Mouse (Mus musculus) retina, embryonic 14.5 days (tissue): ENCODE measurements at regions not wholly inside any gene's neighbourhood (a gene's known extent, or its start where the extent isn't known, plus 50 kb on each side); places are given as distances from the start of the nearest gene placed in this dataset.

Experiments
- DNase-seq: peaks from one replicate; pipeline ENCODE4 v3.0.0-alpha.2; 2015; ENCODE audit warnings: low spot score

DNA sequence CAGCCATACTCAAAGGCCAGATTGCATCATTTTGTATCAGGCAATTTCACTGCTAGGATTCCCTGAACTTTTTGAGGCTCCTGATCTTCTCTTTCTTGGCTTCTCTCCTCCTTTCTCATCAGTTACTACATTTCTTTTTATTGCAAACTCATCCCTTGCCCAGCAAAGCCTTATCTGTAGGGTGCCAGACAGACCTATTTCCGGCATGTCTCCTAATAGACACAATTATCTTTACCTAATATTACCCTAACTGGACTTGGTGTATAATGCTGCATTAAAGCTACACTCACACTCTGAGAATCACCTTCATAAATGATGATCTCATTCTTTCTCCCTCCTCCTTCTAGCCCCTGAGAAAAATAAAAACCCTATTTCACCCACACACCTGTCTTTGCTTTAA lies 396.3 kb upstream of the Nrg3 start:
- no peak for DNase-seq

DNA sequence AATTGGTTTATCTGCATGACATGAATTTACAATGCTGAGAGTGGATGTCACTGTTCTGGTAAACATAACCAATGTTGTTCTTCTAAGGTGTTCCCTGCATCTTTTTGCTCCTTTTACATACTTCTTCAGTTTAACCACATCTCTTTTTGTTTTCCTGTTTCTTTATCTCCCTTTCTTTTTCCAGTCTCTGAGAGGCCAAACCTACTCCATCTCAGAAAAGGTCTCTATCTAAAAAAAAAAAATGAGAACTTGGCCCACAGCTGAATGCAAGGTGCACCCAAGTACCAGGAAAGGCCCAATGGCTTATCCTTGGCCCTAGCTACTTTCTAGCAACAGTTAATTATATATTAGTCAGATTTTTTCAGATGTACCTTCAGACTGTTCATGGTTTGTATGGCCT lies 394.3 kb upstream of the Nrg3 start:
- DNase-seq = no peak

DNA sequence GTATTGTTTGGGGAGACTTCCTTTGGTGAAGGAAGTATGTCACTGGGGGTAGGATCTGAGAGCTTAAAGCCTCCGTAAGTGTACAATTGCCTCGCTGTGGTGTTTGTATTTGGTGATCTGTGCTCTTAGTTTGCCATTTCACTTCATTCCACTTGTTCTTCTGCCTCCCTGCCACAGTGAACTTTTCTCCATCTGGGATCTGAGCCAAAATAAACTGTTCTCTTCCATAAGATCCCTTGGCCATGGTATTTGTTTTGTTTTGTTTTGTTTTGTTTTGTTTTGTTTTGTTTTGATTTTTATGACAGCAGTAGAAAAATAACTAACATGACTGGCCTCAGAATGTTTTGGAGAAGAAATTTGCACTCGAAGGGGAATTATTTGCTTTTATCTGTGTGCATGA lies 387.3 kb upstream of the Nrg3 start:
- no peak for DNase-seq

DNA sequence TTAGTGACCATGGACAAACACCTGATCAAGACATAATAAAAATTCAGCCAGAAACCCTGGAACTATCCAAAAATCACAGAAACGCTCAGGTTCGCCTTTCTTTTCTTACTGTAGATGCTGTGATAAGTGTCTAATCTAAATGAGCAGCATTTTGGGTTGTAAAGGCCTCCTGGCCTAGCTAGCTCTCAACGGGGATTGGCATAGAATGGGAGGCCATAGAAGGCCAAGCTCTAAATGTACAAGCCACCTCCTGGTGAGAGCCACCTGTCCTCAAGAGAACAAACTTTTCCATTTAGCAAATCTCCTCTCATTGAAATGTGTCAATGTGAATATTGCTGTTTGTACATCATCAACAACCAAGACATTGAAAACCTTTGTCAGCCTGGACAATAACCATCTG lies 386.4 kb upstream of the Nrg3 start:
- DNase-seq = no peak

DNA sequence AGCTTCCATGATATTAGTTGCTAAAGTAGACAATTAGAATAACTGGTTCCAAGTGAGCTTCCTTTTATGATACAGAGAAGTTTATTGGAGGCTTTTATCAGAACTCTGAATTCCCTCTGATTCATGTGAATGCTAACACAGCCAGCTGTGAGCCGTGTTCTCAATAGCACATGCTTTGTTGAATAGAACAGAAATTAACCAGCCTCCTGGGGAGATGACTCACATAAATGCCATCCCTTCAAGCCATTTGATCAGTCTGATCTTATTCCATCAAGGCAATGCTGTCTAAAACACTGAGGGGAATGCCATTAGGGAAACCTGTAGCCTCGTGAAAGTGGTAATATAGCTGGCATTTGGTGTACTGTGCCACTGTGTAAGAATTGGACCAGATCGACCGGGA lies 380.1 kb upstream of the Nrg3 start:
- DNase-seq = peak; percentile 5

DNA sequence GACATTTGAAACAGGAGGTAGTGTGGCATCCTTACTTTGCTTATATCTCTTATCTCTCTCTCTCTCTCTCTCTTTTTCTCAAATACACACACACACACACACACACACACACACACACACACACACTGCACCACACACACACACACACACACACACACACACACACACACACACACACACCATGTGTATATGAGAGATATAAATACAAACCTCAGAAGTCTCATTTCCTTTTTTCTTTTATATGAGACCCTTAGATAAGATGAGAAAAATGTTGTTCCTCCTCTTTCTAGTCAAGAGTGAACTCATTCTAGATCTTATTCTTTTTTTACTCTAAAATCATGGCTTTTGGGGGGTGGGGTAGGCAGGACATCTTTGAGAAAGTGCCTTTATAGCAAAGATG lies 379.6 kb upstream of the Nrg3 start:
- DNase-seq = no peak
